Mouse (Mus musculus) B cell, adult 67 days (primary cell): ENCODE data around the gene Sprr2i. TPM values are rescaled to one million over a fixed set of nuclear protein-coding genes. Genes with fewer than 3 reads are reported as not detected.

Source experiments
- total RNA-seq, 2 experiments: library from RNA; stranded (reverse); gene quantifications; 4 replicates each; pipeline ENCODE4 v1.2.4; 2023

Sprr2i gene
- not detected for total RNA-seq

GRCm38 (mm10) chr3:92407691-92408090 lies at the start of gene Sprr2i:
TSS of gene Sprr2i (plus strand) at chr3:92407991.

DNA sequence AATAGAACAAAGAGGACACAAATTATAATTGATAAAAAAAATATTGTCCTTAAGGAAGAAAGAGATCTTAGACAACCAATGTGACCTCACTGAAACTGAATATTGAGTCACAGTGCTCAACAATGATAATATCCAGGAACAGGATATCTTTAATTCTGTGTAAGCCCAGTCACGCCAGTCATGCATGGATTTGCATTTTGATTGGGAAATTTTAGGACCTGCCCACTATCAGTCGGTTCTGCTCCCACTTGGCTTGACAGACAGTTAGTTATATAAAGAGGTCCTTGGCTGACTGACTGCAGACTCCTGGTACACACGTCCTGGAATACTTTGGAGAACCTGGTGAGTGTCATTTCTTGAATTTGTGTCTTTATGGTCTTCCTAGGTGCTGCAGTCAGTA lies 42.9 kb upstream of the Sprr2i start, which contains the start of gene Sprr2f:
Gene Sprr2f, plus strand, starts transcription at position 301 of the 400 bp plus-strand sequence.

GRCm38 (mm10) chr3:92385385-92385784 lies 22.4 kb upstream of the Sprr2i start, which contains the start of gene Sprr2h:
TSS of gene Sprr2h (plus strand) at chr3:92385685.

GRCm38 (mm10) chr3:92417782-92418181 lies 10.0 kb downstream of the Sprr2i start, which contains the start of gene Sprr2j-ps:
TSS of gene Sprr2j-ps (plus strand) at chr3:92418082.

DNA sequence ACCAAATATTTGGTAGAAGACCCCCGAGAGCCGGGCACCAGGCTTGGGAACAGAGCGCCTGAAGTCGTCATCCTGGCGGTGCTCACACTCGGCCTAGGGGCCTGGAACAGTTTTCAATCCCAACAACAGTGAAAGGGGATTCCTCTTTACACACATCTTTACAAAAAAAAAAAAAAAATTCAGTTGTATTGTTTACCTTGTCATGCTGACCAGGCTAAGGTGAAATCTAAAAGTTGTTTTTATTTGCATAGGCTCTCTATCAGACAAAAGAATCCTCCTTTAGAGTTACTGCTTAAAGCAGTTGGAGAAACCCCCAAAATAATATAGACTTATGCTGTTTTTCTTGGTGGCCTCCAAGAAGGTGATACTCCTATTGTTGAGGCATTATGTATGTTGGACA lies 21.5 kb downstream of the Sprr2i start, which contains the start of gene Gm9774:
Gene Gm9774, minus strand, starts transcription at position 101 of the 400 bp plus-strand sequence.

GRCm38 (mm10) chr3:92432282-92432681 lies 24.5 kb downstream of the Sprr2i start, which contains the start of gene Sprr2k:
TSS of gene Sprr2k (plus strand) at chr3:92432582.

DNA sequence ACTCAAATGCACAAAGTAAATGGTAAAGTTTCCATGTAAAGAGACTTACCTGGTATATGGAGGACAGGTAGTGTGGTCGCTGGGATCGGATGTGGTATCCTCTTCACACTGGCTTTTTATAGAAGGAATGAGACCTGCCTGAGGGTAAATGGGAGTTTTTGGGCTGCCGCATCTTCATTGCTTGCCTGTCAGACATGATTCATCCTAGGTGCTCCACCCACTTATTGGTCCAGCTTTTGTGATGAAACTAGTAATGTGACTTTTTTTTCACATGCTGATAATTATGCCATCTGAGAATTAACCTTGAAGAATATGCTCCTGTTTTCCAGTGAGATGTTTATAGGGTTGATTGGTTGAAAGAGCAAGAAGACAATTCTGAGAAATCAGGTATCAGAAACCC lies 30.9 kb downstream of the Sprr2i start, which contains the start of gene Sprr1b:
Gene Sprr1b, minus strand, starts transcription at position 101 of the 400 bp plus-strand sequence.

GRCm38 (mm10) chr3:92458620-92459019 lies 50.8 kb downstream of the Sprr2i start, which contains the start of gene Sprr3:
TSS of gene Sprr3 (minus strand) at chr3:92458720.

Other genes starting within 250 kb of the Sprr2i start
- gene Sprr2a1, start 192.2 kb upstream of the Sprr2i start, total RNA-seq = not detected
- gene Sprr2a2, start 192.1 kb upstream of the Sprr2i start, total RNA-seq = not detected
- gene Sprr2a3, start 122.6 kb upstream of the Sprr2i start, total RNA-seq = not detected
- gene Sprr2b, start 91.4 kb upstream of the Sprr2i start, total RNA-seq = not detected
- gene Sprr2d, start 68.9 kb upstream of the Sprr2i start, total RNA-seq = not detected
- gene Sprr2e, start 55.8 kb upstream of the Sprr2i start, total RNA-seq = not detected
- gene Sprr2f, start 42.8 kb upstream of the Sprr2i start, total RNA-seq = not detected
- gene Sprr2h, start 22.3 kb upstream of the Sprr2i start, total RNA-seq = not detected
- gene Sprr2j-ps, start 10.1 kb downstream of the Sprr2i start, total RNA-seq = not detected
- 1 to 10 TPM; 1.6 to 2.5 TPM for gene Gm9774, start 21.4 kb downstream of the Sprr2i start, total RNA-seq
- not detected for gene Sprr2k, start 24.6 kb downstream of the Sprr2i start, total RNA-seq
- gene Sprr1b, start 30.8 kb downstream of the Sprr2i start, total RNA-seq = not detected
- not detected for gene Sprr3, start 50.7 kb downstream of the Sprr2i start, total RNA-seq
- gene Sprr1a, start 77.9 kb downstream of the Sprr2i start, total RNA-seq = not detected
- gene Sprr4, start 92.5 kb downstream of the Sprr2i start, total RNA-seq = not detected
- gene 2310046K23Rik, start 126.5 kb downstream of the Sprr2i start, total RNA-seq = not detected
- not detected for gene Ivl, start 165.7 kb downstream of the Sprr2i start, total RNA-seq
- gene Smcp, start 181.0 kb downstream of the Sprr2i start, total RNA-seq = not detected
- not detected for gene 2210017I01Rik, start 199.5 kb downstream of the Sprr2i start, total RNA-seq
- not detected for gene Lce6a, start 213.7 kb downstream of the Sprr2i start, total RNA-seq
- not detected for gene Lce1a1, start 240.3 kb downstream of the Sprr2i start, total RNA-seq
- not detected for gene Lce1b, start 248.9 kb downstream of the Sprr2i start, total RNA-seq